Mouse (Mus musculus) G1E (cell line): ENCODE data around the gene Usp4.

Experiments used
- CTCF ChIP-seq: IDR thresholded peaks from 2 replicates; pipeline ENCODE4 v1.5.1; 2012; ENCODE audit warnings: low read depth, low read length, inconsistent platforms, mixed read lengths
- GATA1 ChIP-seq: IDR thresholded peaks from 2 replicates; pipeline ENCODE4 v1.6.1; 2012; ENCODE audit warnings: borderline replicate concordance, low read length, inconsistent platforms, mixed read lengths
- GATA2 ChIP-seq: IDR thresholded peaks from 2 replicates; pipeline ENCODE4 v1.6.1; 2012; ENCODE audit warnings: low read depth, low read length, inconsistent platforms, borderline replicate concordance

GRCm38 (mm10) chr9:108317572-108317971 is 30.1 kb upstream of the Usp4 start:
- no peak for TF ChIP-seq CTCF
- no peak for TF ChIP-seq GATA1
- TF ChIP-seq GATA2 = no peak
